Mouse (Mus musculus) megakaryocyte, adult 5-6 weeks (primary cell): ENCODE measurements around the gene Prkar2b. TPM values are rescaled to one million over a fixed set of nuclear protein-coding genes. Genes with fewer than 3 reads are reported as not detected.
A peak's percentile ranks its signal among the peaks of the same experiment; 100 is the strongest.

ENCODE experiments used
- ATAC-seq: 2 replicates; pipeline ENCODE4 v1.8.0; 2016; ENCODE audit warnings: mild to moderate bottlenecking, inconsistent platforms; ENCODE audit not compliant: poor library complexity, severe bottlenecking
- total RNA-seq, 2 experiments: library from RNA; stranded (forward) in 1 of 2; stranded (reverse) in 1 of 2; fragments of 153-499, 151-499 nt in 1 of 2; fragments of 221-1000, 200-1000 nt in 1 of 2; gene quantifications; 2 replicates each; pipeline versions ENCODE4 v1.2.3 to v1.2.4; 2015 to 2017

Prkar2b gene
- total RNA-seq, 2 experiments from 2014 or later: 36.2 to 43.6 TPM

DNA sequence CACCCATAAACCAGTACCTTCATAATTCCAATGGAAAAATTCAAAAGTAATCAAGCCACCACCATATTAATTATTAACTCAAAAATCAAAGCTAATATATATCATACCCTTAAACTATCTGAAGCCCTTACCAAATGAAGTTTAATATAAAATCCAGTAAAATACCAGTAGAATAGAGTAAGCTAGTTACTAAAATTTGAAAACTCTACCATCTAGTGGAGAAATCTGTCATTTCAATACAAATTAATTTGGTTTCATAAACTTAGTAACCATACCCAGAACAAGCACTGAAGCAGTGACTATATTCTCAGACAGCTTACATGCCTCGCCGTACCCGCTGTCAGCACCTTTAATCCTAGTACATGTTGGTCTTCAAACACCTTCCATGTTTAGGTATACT lies 129.3 kb downstream of the Prkar2b start:
- ATAC-seq: no peak

DNA sequence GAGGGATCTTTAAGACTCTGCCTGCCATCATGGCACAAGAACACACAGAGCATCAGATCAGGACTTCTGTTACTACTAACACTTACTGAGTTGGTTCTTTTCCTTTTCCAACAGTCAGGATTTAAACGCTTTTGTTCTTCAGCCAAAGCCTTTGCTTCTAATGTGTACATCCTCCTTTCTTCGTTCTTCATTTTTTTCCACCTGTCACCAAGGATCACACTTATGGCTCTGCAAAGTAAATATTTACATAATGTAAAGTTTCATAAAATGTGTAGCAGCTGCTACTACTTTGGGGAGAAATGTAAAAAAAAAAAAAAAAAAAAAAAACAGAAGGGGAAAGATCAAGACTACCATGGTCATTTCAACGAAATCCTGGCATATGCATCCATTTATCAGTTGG lies 132.6 kb downstream of the Prkar2b start:
- ATAC-seq: no peak

DNA sequence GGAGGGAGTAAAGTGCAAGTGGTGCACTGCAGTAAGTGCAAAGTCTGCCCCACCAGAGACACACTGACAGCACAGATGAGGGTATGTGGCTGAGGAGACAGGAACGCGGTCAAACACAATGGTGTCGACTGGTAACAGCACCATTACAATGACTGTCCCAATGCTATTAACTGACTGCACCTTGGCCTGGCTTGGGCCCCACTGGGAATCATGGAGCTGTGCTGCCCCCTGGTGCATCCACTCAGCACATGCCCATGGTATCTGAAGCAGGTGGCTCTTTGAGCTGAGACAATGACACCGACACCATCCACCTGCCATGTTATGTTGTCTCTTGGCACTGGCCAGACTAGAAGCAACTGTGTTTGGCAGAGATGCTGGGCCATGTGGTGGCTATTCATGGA lies 134.4 kb downstream of the Prkar2b start:
- peak; percentile 57 for ATAC-seq

DNA sequence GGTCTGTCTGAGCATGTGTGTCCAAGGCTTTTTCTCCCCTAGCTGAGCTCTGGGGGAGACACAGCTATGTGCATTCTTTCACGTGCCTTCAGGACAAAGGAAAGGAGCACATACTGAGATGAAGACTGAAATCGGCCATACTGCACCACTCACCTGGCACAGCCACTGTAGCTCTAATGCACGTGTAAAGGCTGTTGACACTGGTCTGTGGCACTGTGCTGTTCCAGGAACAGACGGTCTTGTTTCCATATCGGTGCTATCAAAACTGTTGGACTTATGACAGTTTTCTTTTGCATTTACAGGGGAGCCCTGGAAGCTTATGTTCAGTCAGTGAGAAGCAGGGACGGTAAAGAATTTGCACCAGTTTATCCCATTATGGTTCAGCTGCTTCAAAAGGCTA lies 135.8 kb downstream of the Prkar2b start:
- ATAC-seq: no peak

DNA sequence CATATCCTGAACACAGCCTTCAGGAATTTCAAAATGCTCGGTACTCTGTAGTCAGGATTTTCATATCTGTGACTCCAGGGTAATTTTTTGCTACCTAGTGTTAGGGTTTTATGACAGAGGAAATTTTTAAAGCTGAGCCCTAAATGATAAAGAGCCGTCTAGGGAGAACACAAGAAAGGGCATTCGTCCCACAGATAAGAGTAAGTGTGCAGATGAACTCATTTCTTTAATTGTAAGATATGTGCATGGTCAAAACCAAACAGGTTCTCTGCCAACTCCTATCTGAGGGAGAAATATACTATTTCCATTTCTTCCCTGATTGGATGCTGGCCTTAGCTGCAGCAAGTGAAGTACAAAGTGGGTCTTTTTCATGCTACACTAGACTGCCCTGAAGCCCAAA lies 137.0 kb downstream of the Prkar2b start:
- ATAC-seq: no peak

DNA sequence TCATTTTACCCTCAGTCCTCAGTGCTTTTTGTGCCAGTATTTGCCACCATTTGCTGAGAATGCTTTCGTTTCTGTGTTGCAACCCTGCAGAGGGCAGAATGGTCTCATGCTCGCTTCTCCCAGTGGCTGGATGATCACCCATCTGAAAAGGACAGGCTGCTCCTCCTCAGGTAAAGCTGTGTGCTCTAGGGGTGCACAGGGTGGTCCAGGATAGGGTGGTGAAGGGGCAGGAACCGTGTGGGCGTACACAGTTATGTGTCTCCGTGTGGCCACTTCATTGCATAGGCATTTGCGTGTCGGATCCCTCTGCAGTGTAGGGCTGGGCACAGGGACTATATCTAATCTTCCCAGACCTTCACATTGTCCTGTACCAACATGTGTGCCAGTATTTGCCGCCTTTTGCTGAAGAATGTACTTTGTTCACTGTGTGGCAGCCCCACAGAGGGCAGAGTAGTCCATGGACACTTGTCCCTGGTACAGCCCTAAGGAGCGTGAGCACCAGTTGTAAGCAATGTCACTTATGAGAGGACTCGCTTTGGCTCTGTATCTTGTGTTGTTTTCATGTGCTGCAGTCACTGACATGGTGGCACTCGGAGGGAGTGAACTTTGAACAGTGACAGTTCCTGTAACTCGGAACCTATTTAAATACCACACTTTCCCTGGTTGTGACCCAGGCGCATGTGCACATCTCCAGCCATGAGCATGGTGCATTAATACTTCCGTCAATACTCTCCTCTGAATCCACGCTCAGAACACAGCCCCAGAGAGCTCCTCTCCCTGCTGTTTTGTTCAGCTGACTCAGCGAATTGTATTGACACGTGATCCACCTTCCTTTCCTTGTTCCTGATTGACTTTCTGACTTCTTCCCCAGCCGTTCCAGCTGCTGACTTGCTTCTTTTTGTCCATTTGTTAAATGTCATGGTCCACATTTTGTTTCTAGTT lies 140.4 kb downstream of the Prkar2b start:
- ATAC-seq: no peak

DNA sequence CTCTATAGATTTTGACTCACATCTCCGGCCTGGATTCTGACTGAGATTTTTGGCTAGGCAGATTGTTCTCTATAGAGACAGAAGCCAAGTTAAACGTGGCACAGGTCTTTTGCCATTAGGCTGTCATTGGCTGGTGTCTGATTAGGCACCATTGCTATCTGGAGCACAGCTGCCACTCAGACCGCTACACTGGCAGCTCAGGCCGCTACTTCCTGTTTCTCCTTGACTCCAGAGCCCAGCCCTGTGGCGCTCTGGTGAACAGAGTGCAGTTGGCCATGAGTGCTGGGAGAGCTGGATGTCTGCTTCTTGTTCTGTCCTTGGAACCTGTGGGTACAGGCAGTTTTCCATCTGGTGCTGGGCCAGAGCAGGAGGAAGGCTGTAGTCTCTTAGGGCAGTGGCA lies 143.9 kb downstream of the Prkar2b start:
- ATAC-seq: peak; percentile 94

DNA sequence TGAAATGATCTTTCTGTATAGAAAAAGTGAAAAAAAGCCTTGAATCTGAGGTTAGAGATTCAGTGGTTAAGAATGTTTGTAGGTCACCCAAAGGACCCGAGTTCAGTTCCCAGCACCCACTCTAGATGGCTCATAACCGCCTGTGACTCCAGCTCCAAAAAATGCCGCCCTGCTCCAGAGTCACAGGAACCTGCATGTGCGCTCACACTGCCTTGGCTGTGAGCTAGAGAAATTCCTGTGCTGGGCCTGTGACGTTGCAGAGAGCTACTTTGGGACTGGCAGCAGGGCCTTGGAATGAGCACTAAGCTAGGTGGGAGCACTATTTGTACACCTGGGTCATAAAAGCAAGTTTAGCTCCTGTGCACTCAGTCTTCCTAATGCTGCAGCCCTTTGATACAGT lies 144.4 kb downstream of the Prkar2b start:
- no peak for ATAC-seq

DNA sequence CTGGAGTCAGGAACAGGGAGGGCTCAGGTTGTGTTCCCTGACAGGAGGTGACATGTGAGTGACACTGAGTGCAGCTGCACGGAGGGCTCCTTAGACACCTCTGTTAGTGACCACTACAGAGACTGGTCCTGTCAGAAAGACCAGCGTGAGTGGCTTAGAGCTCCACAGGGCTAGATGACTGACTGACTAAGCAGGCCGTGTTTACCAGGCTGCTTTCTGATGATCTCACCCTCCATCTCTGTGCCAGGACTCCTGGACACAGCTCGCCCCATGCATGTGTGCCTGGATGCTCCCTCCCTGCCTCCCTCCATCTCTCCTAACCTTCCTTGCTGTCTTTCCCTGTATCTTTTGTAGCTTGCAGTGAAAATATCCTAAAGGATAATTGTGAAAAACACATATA lies 147.5 kb downstream of the Prkar2b start:
- ATAC-seq: no peak

DNA sequence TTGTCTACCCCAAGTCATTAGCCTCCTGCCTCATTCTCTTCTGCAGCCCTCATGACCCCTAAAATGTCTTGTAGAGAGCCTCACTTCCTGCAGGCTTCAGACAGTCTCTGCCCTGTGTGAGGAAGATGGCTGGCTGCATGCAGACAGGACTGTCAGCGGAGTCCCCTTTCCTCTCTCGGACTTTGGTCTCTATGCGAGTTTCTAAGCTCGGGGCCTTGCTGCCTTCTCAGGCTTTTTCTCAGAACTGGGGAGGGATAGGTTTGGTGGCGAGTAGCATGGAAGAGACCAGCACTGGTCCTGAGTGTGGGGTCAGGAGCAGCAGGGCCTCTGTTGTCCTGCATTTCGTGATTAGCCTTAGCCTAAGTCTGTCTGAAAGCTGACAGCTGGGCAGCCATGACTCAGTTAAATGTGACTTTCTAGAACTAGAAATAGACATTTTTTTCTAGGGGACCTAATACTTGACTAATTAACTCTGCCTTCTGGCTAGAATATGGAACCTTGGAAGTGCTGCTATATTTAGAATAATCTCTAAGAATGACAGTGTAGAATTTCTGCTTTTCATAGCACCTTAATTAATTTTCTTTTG lies 148.0 kb downstream of the Prkar2b start:
- no peak for ATAC-seq

Other genes with a start within 250 kb of the Prkar2b start
- gene Hbp1, start 110.8 kb downstream of the Prkar2b start, total RNA-seq (2015): 80.3 and 81.1 TPM in 2 replicates
- 63.7 and 63.9 TPM in 2 replicates for gene Hbp1, start 110.8 kb downstream of the Prkar2b start, total RNA-seq (2017)
- gene Pik3cg, start 147.4 kb upstream of the Prkar2b start, total RNA-seq (2015): 122 and 129 TPM in 2 replicates
- gene Pik3cg, start 147.4 kb upstream of the Prkar2b start, total RNA-seq (2017): 57.3 and 67.7 TPM in 2 replicates